Mouse (Mus musculus) liver, embryonic 14.5 days (tissue): Measurements from ENCODE around the gene Nol3. TPM values are rescaled to one million over a fixed set of nuclear protein-coding genes. Genes with fewer than 3 reads are reported as not detected.
A peak's percentile ranks its signal among the peaks of the same experiment; 100 is the strongest.

Experiments
- ATAC-seq: fragments of 200-750 bp; cut with Nextera tagmentation; 2 replicates; pipeline ENCODE4 v1.8.0; 2017; ENCODE audit warnings: moderate number of reproducible peaks, mild to moderate bottlenecking, moderate library complexity; ENCODE audit not compliant: insufficient read depth
- DNase-seq, 3 experiments: peaks; one replicate each; pipeline ENCODE4 v3.0.0-alpha.2; 2012 to 2013; ENCODE audit warnings: low read depth in 3 of 3, low spot score in 3 of 3
- H3K27ac ChIP-seq: fragments of 300-500 bp; sonication (generic); 2 replicates; pipeline ENCODE4 v1.5.1; 2014; ENCODE audit warnings: moderate library complexity, mild to moderate bottlenecking, control low read depth, inconsistent platforms
- H3K27me3 ChIP-seq: fragments of 300-500 bp; sonication (generic); 2 replicates; pipeline ENCODE4 v1.6.1; 2014; ENCODE audit warnings: mild to moderate bottlenecking, low read length, moderate library complexity; ENCODE audit not compliant: control insufficient read depth, insufficient read depth
- H3K36me3 ChIP-seq: fragments of 300-500 bp; sonication (generic); replicated peaks from 2 replicates; pipeline ENCODE4 v1.6.1; 2014; ENCODE audit warnings: low read depth; ENCODE audit not compliant: control insufficient read depth, insufficient read depth
- H3K4me1 ChIP-seq, 2 experiments: fragments of 200-500 bp in 1 of 2; fragments of 300-500 bp in 1 of 2; sonication (generic) in 1 of 2; replicated peaks; 2 replicates each; pipeline ENCODE4 v1.6.1; 2012 to 2014; ENCODE audit warnings: antibody characterized with exemption in 1 of 2, inconsistent platforms in 1 of 2, low read length in 1 of 2; ENCODE audit not compliant: control insufficient read depth in 2 of 2, insufficient read depth in 2 of 2
- H3K4me2 ChIP-seq: fragments of 300-500 bp; sonication (generic); 2 replicates; pipeline ENCODE4 v1.6.1; 2014; ENCODE audit warnings: low read depth, mild to moderate bottlenecking, control low read depth, moderate library complexity
- H3K4me3 ChIP-seq, 2 experiments: fragments of 200-500 bp in 1 of 2; fragments of 300-500 bp in 1 of 2; sonication (generic) in 1 of 2; 2 replicates each; pipeline ENCODE4 v1.5.1; 2012 to 2014; ENCODE audit warnings: low read depth in 2 of 2, low read length in 2 of 2, mild to moderate bottlenecking in 2 of 2, control low read depth in 1 of 2, inconsistent platforms in 1 of 2, moderate library complexity in 1 of 2; ENCODE audit not compliant: insufficient read depth in 1 of 2
- H3K9ac ChIP-seq: fragments of 300-500 bp; sonication (generic); replicated peaks from 2 replicates; pipeline ENCODE4 v1.6.1; 2014; ENCODE audit warnings: mild to moderate bottlenecking, control low read depth, moderate library complexity
- H3K9me3 ChIP-seq: fragments of 300-500 bp; sonication (generic); 2 replicates; pipeline ENCODE4 v1.6.1; 2016; ENCODE audit warnings: low read length, mixed read lengths; ENCODE audit not compliant: control insufficient read depth
- CTCF ChIP-seq: IDR thresholded peaks from 2 replicates; pipeline ENCODE4 v1.5.1; 2016; ENCODE audit warnings: antibody characterized with exemption, low read depth, control low read depth
- EP300 ChIP-seq: IDR thresholded peaks from 2 replicates; pipeline ENCODE4 v1.6.1; 2016; ENCODE audit warnings: antibody characterized with exemption, low read depth
- WGBS: fragments of 180-500 bp; shearing (Covaris S2); extraction: QIAGEN DNeasy Blood & Tissue Kit; methylation state at CpG from one replicate; pipeline ENCODE4 v1.1.7; 2014; ENCODE audit not compliant: insufficient replicate concordance; 5-methylcytosine and 5-hydroxymethylcytosine counted together
- polyA plus RNA-seq, 2 experiments: library from polyadenylated mRNA; depleted of rRNA in 1 of 2; stranded (reverse) in 1 of 2; unstranded in 1 of 2; fragments of >200 nt; fragmentation: Nextera tagmentation in 1 of 2; extraction: Ambion mirVana in 1 of 2; gene quantifications; 2 replicates each; pipeline versions ENCODE4 v1.2.1 to v1.2.3; 2012 to 2014

Gene Nol3
- polyA plus RNA-seq, 2 experiments: 0.02 TPM; not detected in 1

DNA sequence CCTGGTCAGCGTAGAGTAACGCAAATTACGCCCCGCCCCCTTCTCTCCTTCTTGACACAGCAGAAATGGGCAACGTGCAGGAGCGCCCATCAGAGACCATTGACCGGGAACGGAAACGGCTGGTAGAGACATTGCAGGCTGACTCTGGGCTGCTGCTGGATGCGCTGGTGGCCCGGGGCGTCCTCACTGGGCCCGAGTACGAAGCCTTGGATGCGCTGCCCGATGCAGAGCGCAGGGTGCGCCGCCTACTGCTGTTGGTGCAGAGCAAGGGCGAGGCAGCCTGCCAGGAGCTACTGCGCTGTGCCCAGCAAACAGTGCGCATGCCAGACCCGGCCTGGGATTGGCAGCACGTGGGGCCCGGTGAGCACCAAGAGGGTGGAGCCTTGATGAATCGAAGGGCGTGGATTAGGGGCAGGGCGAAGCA is 3.0 kb downstream of the Nol3 start:
- no peak for DNase-seq
- Histone ChIP-seq H3K4me3 (peak overlapping the region in 1 of 2 experiments; percentile 16; a peak in 1 of 4 replicates), H3K9ac (no peak overlapping the region), H3K27me3 (peaks cover 59% of the 10 kb centered on the region), H3K27ac (no peak overlapping the region), H3K36me3 (no peaks in the 10 kb centered on the region), H3K9me3 (no peaks in the 10 kb centered on the region), H3K4me2 (peak overlapping the region; percentile 41), H3K4me1 (peaks cover 4 to 11% of the 10 kb centered on the region in 2 experiments; a peak in 3 of 4 replicates)
- ATAC-seq: peak; percentile 61
- 4% methylated on average over 28 of the region's 28 CpGs for WGBS
- peak; percentile 42 for TF ChIP-seq CTCF
- no peak for TF ChIP-seq EP300

DNA sequence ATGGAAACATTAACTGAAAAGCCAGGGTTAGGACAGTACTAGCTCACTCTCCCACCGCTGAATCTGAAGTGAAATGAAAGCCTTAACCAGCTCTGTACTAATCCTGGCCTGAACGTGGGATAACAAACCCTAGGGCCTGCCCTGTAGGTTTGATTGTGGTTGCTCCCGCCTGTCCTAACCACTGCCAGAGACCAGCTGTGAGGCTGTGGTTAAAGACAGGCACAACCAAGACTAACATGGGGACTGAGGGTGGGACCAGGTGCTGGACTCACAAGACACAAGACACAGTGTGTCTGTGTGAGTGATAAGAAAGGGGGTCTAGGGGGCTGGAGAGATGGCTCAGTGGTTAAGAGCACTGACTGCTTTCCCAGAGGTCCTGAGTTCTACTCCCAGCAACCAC is 4.6 kb downstream of the Nol3 start:
- Histone ChIP-seq H3K36me3 (no peaks in the 10 kb centered on the region), H3K4me2 (no peak overlapping the region), H3K4me3 (no peak overlapping the region), H3K9ac (no peak overlapping the region), H3K9me3 (no peaks in the 10 kb centered on the region), H3K4me1 (peaks cover 4 to 11% of the 10 kb centered on the region in 2 experiments; a peak in 3 of 4 replicates), H3K27me3 (peaks cover 44% of the 10 kb centered on the region), H3K27ac (no peak overlapping the region)
- TF ChIP-seq EP300 (no peak), CTCF (no peak)
- WGBS: 40% methylated on average over 3 of the region's 3 CpGs
- DNase-seq (no peak), ATAC-seq (no peak)

DNA sequence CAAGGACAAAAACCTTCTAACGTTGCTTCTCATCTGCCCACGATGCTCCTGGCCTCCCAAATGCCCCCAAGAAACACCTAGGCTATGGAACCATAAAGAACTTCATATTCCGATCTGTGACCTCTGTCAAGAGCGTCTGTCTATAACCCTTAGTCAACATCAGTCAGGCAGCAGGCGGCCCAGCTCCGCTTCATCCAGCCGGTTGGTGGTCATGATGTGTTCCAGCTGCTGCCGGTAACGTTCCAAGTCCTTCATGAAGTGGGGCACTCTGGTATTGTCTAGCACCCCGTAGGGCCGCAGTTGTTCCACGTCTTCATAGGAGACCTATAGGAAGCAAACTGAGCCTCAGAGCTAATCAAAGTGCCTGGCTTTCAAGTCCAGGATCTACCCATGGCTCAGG is 5.9 kb downstream of the Nol3 start:
- 78% methylated on average over 12 of the region's 12 CpGs for WGBS
- no peak for DNase-seq
- H3K9ac ChIP-seq: no peak overlapping the region

DNA sequence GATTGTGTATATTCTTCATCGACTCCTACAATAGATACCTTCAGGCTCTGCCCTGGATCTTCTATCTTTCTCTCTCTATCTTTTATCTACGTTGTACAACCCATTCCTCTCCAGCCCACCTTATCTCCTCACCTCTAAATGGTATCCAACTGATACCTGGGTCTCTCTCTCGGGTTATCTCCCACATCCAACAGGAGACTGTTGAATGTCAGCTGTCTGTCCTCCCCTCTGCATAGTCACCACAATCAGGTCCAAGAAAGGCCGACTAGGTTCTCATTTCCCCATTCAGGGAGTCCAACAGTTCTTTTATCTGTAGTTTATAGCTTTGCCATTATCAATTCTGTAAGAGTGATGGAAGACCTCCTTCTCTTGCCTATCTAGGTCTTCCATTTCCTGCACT is 6.3 kb downstream of the Nol3 start:
- DNase-seq: no peak
- 34% methylated on average over 4 of the region's 4 CpGs for whole genome bisulfite sequencing

More for the DNA sequence above, 5.9 kb downstream of the Nol3 start:
- H3K27me3 ChIP-seq: peaks cover 31% of the 10 kb centered on the region
- no peaks in the 10 kb centered on the region for H3K36me3 ChIP-seq
- no peak overlapping the region for H3K4me2 ChIP-seq
- H3K4me1 ChIP-seq: peaks cover 4 to 6% of the 10 kb centered on the region in 2 experiments; a peak in 1 of 4 replicates
- H3K4me3 ChIP-seq: no peak overlapping the region
- no peaks in the 10 kb centered on the region for H3K9me3 ChIP-seq
- no peak overlapping the region for H3K27ac ChIP-seq
- TF ChIP-seq EP300 (no peak), CTCF (no peak)
- no peak for ATAC-seq

DNA sequence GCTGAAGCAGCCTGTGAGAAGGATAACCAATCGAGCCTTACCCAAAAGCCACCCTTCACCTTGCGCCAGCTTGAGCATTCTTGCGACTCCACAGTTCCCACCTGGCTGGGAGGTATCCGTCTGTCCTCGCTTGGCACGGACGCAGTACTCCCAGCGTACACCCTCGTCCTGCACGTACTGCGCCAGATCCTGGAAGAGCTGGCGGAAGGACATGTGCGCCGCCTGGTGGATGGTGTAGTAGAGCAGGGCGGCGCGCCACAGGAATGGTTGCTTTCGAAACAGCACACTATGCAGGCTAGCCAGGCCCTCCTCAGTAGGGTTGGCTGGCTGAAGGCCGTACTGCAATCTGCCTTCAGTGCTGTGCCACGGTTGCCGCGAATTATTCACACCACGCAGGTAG is 7.1 kb downstream of the Nol3 start:
- no peak overlapping the region for H3K4me3 ChIP-seq
- ATAC-seq: peak; percentile 70
- H3K9ac ChIP-seq: no peak overlapping the region
- no peaks in the 10 kb centered on the region for H3K36me3 ChIP-seq
- H3K4me1 ChIP-seq: peaks cover 4 to 6% of the 10 kb centered on the region in 2 experiments; a peak in 1 of 4 replicates
- TF ChIP-seq EP300 (no peak), CTCF (peak; percentile 99)
- no peak for DNase-seq
- 23% methylated on average over 23 of the region's 23 CpGs for WGBS
- peaks cover 19% of the 10 kb centered on the region for H3K27me3 ChIP-seq
- peak overlapping the region; percentile 1; the same call in 1 of the 2 replicates for H3K4me2 ChIP-seq
- H3K27ac ChIP-seq: no peak overlapping the region
- no peaks in the 10 kb centered on the region for H3K9me3 ChIP-seq

More for the DNA sequence above, 6.3 kb downstream of the Nol3 start:
- no peak for TF ChIP-seq CTCF
- TF ChIP-seq EP300: no peak
- Histone ChIP-seq H3K4me3 (no peak overlapping the region), H3K27ac (no peak overlapping the region), H3K36me3 (no peaks in the 10 kb centered on the region), H3K27me3 (peaks cover 27% of the 10 kb centered on the region), H3K4me1 (peaks cover 4 to 6% of the 10 kb centered on the region in 2 experiments; a peak in 1 of 4 replicates), H3K9me3 (no peaks in the 10 kb centered on the region), H3K9ac (no peak overlapping the region), H3K4me2 (no peak overlapping the region)
- no peak for ATAC-seq
